In genomic region chr8:10030320-10031060, GRCm38 (mm10) we compare ENCODE assay signal across 22 mouse cellular contexts. TPM values are rescaled to one million over a fixed set of nuclear protein-coding genes. Genes with fewer than 3 reads are reported as not detected.
DNase-seq lines count a peak whose midpoint lies in the region; ATAC-seq and TF ChIP-seq lines count a peak whose summit lies in the region.
"Had no signal": no experiment of that assay in that cellular context is flagged by ENCODE, and none has a peak within 500 bp of the region (broad histone marks: within the 10 kb centered on the region; RNA-seq: fewer than 3 reads in every experiment).

No protein-coding gene starts in this region.

- no peak for DNase-seq in forebrain, postnatal 0 days
- DNase-seq in spleen, postnatal 36 days (ENCODE audit: low spot score in 2 of 2): no peak
- DNase-seq: adrenal gland, postnatal 10 days; cerebellum, adult 9-10 months; gastrocnemius, postnatal 25 days; heart, postnatal 4 days; kidney, adult 9 months; kidney, postnatal 14 days; right cerebral cortex, adult 18-20 months; thymus, adult 18-20 months; thymus, postnatal 4 days had no signal

- no peak for TF ChIP-seq CTCF in forebrain, postnatal 0 days (IDR thresholded peaks at IDR 0.05; ENCODE audit: low read depth)
- TF ChIP-seq CTCF in bone marrow macrophage, adult 2 months (IDR thresholded peaks at IDR 0.05; ENCODE audit: low read depth, low read length): no peak

- no peak overlapping the region for H3K4me2 ChIP-seq in forebrain, postnatal 0 days (ENCODE audit: low read depth)
- no peak overlapping the region for H3K4me2 ChIP-seq in forebrain, embryonic 15.5 days (replicated peaks)
- no peak overlapping the region for H3K4me2 ChIP-seq in midbrain, embryonic 13.5 days (replicated peaks)
- H3K4me2 ChIP-seq in midbrain, embryonic 15.5 days: no peak overlapping the region
- H3K4me2 ChIP-seq: embryonic facial prominence, embryonic 15.5 days; liver, embryonic 11.5 days; lung, embryonic 15.5 days had no signal

- H3K36me3 ChIP-seq in forebrain, postnatal 0 days (ENCODE audit: insufficient read depth): no peaks in the 10 kb centered on the region
- no peaks in the 10 kb centered on the region for H3K36me3 ChIP-seq in forebrain, embryonic 15.5 days
- no peaks in the 10 kb centered on the region for H3K36me3 ChIP-seq in midbrain, embryonic 13.5 days
- no peaks in the 10 kb centered on the region for H3K36me3 ChIP-seq in midbrain, embryonic 15.5 days (replicated peaks)
- H3K36me3 ChIP-seq in megakaryocyte, embryonic 14.5 days (replicated peaks; ENCODE audit: low read length): no peaks in the 10 kb centered on the region
- H3K36me3 ChIP-seq: embryonic facial prominence, embryonic 15.5 days; lung, embryonic 15.5 days had no signal

- H3K4me3 ChIP-seq in forebrain, postnatal 0 days (ENCODE audit: low read depth, low read length): no peak overlapping the region
- H3K4me3 ChIP-seq in forebrain, embryonic 15.5 days: no peak overlapping the region
- H3K4me3 ChIP-seq in midbrain, embryonic 13.5 days (replicated peaks): no peak overlapping the region
- no peak overlapping the region for H3K4me3 ChIP-seq in midbrain, embryonic 15.5 days
- H3K4me3 ChIP-seq in bone marrow macrophage, adult 2 months (ENCODE audit: insufficient read depth, low read length): peak overlapping the region; percentile 26
- H3K4me3 ChIP-seq in megakaryocyte, embryonic 14.5 days (replicated peaks): peak overlapping the region; percentile 35
- H3K4me3 ChIP-seq: embryonic facial prominence, embryonic 15.5 days; lung, embryonic 15.5 days had no signal

- no peaks in the 10 kb centered on the region for H3K4me1 ChIP-seq in forebrain, postnatal 0 days (ENCODE audit: insufficient read depth)
- H3K4me1 ChIP-seq in forebrain, embryonic 15.5 days: no peaks in the 10 kb centered on the region
- peaks cover 5% of the 10 kb centered on the region for H3K4me1 ChIP-seq in midbrain, embryonic 13.5 days (replicated peaks)
- H3K4me1 ChIP-seq in midbrain, embryonic 15.5 days: no peaks in the 10 kb centered on the region
- peaks cover 39% of the 10 kb centered on the region for H3K4me1 ChIP-seq in bone marrow macrophage, adult 2 months (ENCODE audit: control insufficient read depth, insufficient read depth, low read length)
- peaks cover 7% of the 10 kb centered on the region; the same call in 1 of the 2 replicates for H3K4me1 ChIP-seq in megakaryocyte, embryonic 14.5 days
- H3K4me1 ChIP-seq: embryonic facial prominence, embryonic 15.5 days; lung, embryonic 15.5 days had no signal

- H3K27me3 ChIP-seq in forebrain, postnatal 0 days (ENCODE audit: insufficient read depth, low read length): no peaks in the 10 kb centered on the region
- H3K27me3 ChIP-seq in forebrain, embryonic 15.5 days: no peaks in the 10 kb centered on the region
- H3K27me3 ChIP-seq in midbrain, embryonic 13.5 days: no peaks in the 10 kb centered on the region
- H3K27me3 ChIP-seq in midbrain, embryonic 15.5 days (replicated peaks): no peaks in the 10 kb centered on the region
- H3K27me3 ChIP-seq in megakaryocyte, embryonic 14.5 days (replicated peaks): no peaks in the 10 kb centered on the region
- H3K27me3 ChIP-seq: embryonic facial prominence, embryonic 15.5 days; lung, embryonic 15.5 days had no signal

- no peak overlapping the region for H3K9ac ChIP-seq in forebrain, postnatal 0 days
- H3K9ac ChIP-seq in forebrain, embryonic 15.5 days (replicated peaks): no peak overlapping the region
- H3K9ac ChIP-seq in midbrain, embryonic 13.5 days (replicated peaks): no peak overlapping the region
- no peak overlapping the region for H3K9ac ChIP-seq in midbrain, embryonic 15.5 days
- H3K9ac ChIP-seq: embryonic facial prominence, embryonic 15.5 days; lung, embryonic 15.5 days had no signal

- H3K9me3 ChIP-seq in forebrain, postnatal 0 days (ENCODE audit: low read length): no peaks in the 10 kb centered on the region
- no peaks in the 10 kb centered on the region for H3K9me3 ChIP-seq in forebrain, embryonic 15.5 days
- H3K9me3 ChIP-seq in midbrain, embryonic 13.5 days: no peaks in the 10 kb centered on the region
- no peaks in the 10 kb centered on the region for H3K9me3 ChIP-seq in midbrain, embryonic 15.5 days
- H3K9me3 ChIP-seq in megakaryocyte, embryonic 14.5 days: no peaks in the 10 kb centered on the region
- H3K9me3 ChIP-seq: embryonic facial prominence, embryonic 15.5 days; lung, embryonic 15.5 days had no signal

- no peak for TF ChIP-seq POLR2A in bone marrow macrophage, adult 2 months (IDR thresholded peaks at IDR 0.05; ENCODE audit: borderline replicate concordance, low read depth, low read length)

- no peak overlapping the region for H3K27ac ChIP-seq in forebrain, postnatal 0 days (ENCODE audit: low read depth, low read length)
- H3K27ac ChIP-seq in forebrain, embryonic 15.5 days (replicated peaks): no peak overlapping the region
- H3K27ac ChIP-seq in midbrain, embryonic 13.5 days: no peak overlapping the region
- no peak overlapping the region for H3K27ac ChIP-seq in midbrain, embryonic 15.5 days
- peak overlapping the region; percentile 75 for H3K27ac ChIP-seq in bone marrow macrophage, adult 2 months (ENCODE audit: insufficient read depth, low read depth, low read length)
- H3K27ac ChIP-seq: embryonic facial prominence, embryonic 15.5 days; hindbrain, postnatal 0 days; lung, embryonic 15.5 days; macrophage had no signal

- 0 out of 2 replicates have a peak, but pooled peaks have one; percentile 8 for ATAC-seq in forebrain, postnatal 0 days
- ATAC-seq in forebrain, embryonic 15.5 days (replicated peaks): no peak
- ATAC-seq in midbrain, embryonic 13.5 days: 0 out of 2 replicates have a peak, but pooled peaks have one; percentile 34
- ATAC-seq in midbrain, embryonic 15.5 days (replicated peaks): no peak
- ATAC-seq: hindbrain, postnatal 0 days; intestine, embryonic 16.5 days had no signal

- WGBS in forebrain, postnatal 0 days: 65% methylated on average over 8 of the region's 8 CpGs
- 69% methylated on average over 8 of the region's 8 CpGs for WGBS in forebrain, embryonic 15.5 days
- 61% methylated on average over 8 of the region's 8 CpGs for WGBS in midbrain, embryonic 13.5 days
- 64% methylated on average over 8 of the region's 8 CpGs for WGBS in midbrain, embryonic 15.5 days

RNA-seq across cellular contexts. Expression of gene Tnfsf13b, which starts 24.2 kb away (rescaled TPM):
- total RNA-seq in forebrain, postnatal 0 days (2014; rRNA removed): 0.31 and 0.33 TPM in 2 replicates
- polyA plus RNA-seq in forebrain, postnatal 0 days (2015; fragmentation: Nextera tagmentation; extraction: Ambion mirVana): 0.30 and 0.36 TPM in 2 replicates
- polyA plus RNA-seq in forebrain, embryonic 15.5 days (2015; fragmentation: Nextera tagmentation; extraction: Ambion mirVana): 0.06 and 0.23 TPM in 2 replicates
- polyA plus RNA-seq in midbrain, embryonic 13.5 days (2015; fragmentation: Nextera tagmentation; extraction: Ambion mirVana): 0.32 and 0.34 TPM in 2 replicates
- 0.18 and 0.58 TPM in 2 replicates for polyA plus RNA-seq in midbrain, embryonic 15.5 days (2015; fragmentation: Nextera tagmentation; extraction: Ambion mirVana)
- polyA plus RNA-seq in bone marrow macrophage, adult 2 months (2012; ENCODE audit: insufficient read depth, insufficient read length, missing spikeins): 3.3 and 5.8 TPM in 2 replicates
- polyA plus RNA-seq in megakaryocyte, embryonic 14.5 days (2012; ENCODE audit: insufficient read depth, low replicate concordance): 0.35 TPM in 1 of 2 replicates, not detected in the other
- polyA plus RNA-seq: embryonic facial prominence, embryonic 15.5 days had no signal

RNA-seq across cellular contexts. Expression of gene Abhd13, which starts 53.0 kb away (rescaled TPM):
- total RNA-seq in forebrain, postnatal 0 days (2014; rRNA removed): 25.0 and 30.9 TPM in 2 replicates
- 13.0 TPM in 2 replicates for polyA plus RNA-seq in forebrain, postnatal 0 days (2015; fragmentation: Nextera tagmentation; extraction: Ambion mirVana)
- 15.7 and 16.7 TPM in 2 replicates for polyA plus RNA-seq in forebrain, embryonic 15.5 days (2015; fragmentation: Nextera tagmentation; extraction: Ambion mirVana)
- 13.8 and 14.4 TPM in 2 replicates for polyA plus RNA-seq in midbrain, embryonic 13.5 days (2015; fragmentation: Nextera tagmentation; extraction: Ambion mirVana)
- 13.4 and 13.6 TPM in 2 replicates for polyA plus RNA-seq in midbrain, embryonic 15.5 days (2015; fragmentation: Nextera tagmentation; extraction: Ambion mirVana)
- polyA plus RNA-seq in bone marrow macrophage, adult 2 months (2012; ENCODE audit: insufficient read depth, insufficient read length, missing spikeins): 9.3 and 10.9 TPM in 2 replicates
- polyA plus RNA-seq in megakaryocyte, embryonic 14.5 days (2012; ENCODE audit: insufficient read depth, low replicate concordance): 0.43 TPM in 1 of 2 replicates, not detected in the other

RNA-seq across cellular contexts. Expression of gene Lig4, which starts 53.0 kb away (rescaled TPM):
- 3.1 and 3.6 TPM in 2 replicates for total RNA-seq in forebrain, postnatal 0 days (2014; rRNA removed)
- polyA plus RNA-seq in forebrain, postnatal 0 days (2015; fragmentation: Nextera tagmentation; extraction: Ambion mirVana): 4.0 and 6.4 TPM in 2 replicates
- polyA plus RNA-seq in forebrain, embryonic 15.5 days (2015; fragmentation: Nextera tagmentation; extraction: Ambion mirVana): 10.4 and 11.9 TPM in 2 replicates
- 11.4 and 13.6 TPM in 2 replicates for polyA plus RNA-seq in midbrain, embryonic 13.5 days (2015; fragmentation: Nextera tagmentation; extraction: Ambion mirVana)
- 12.3 and 14.3 TPM in 2 replicates for polyA plus RNA-seq in midbrain, embryonic 15.5 days (2015; fragmentation: Nextera tagmentation; extraction: Ambion mirVana)
- 2.7 and 2.8 TPM in 2 replicates for polyA plus RNA-seq in bone marrow macrophage, adult 2 months (2012; ENCODE audit: insufficient read depth, insufficient read length, missing spikeins)
- polyA plus RNA-seq in megakaryocyte, embryonic 14.5 days (2012; ENCODE audit: insufficient read depth, low replicate concordance): 0.22 TPM in 1 of 2 replicates, not detected in the other

Comparison
In these comparisons a context has a peak if more than half of its experiments do, and no peak if none do; other contexts are left out.
1. ATAC-seq: peak in forebrain, postnatal 0 days (single experiment) and midbrain, embryonic 13.5 days (single experiment); none in forebrain, embryonic 15.5 days (single experiment) and midbrain, embryonic 15.5 days (single experiment).
2. H3K4me3 ChIP-seq: peak in bone marrow macrophage, adult 2 months (single experiment) and megakaryocyte, embryonic 14.5 days (single experiment); none in forebrain, postnatal 0 days (single experiment), forebrain, embryonic 15.5 days (single experiment), midbrain, embryonic 13.5 days (single experiment) and midbrain, embryonic 15.5 days (single experiment).